Mouse (Mus musculus) midbrain, postnatal 0 days (tissue): ENCODE measurements at regions not wholly inside any gene's neighbourhood (a gene's known extent, or its start where the extent isn't known, plus 50 kb on each side); places are given as distances from the start of the nearest gene placed in this dataset.
"Not testable (repeated sequence)": the region's sequence is repeated elsewhere in the genome, so short reads cannot be mapped to it uniquely, and the experiment has no call there.

ENCODE experiments used
- ATAC-seq: fragments of 200-750 bp; cut with Nextera tagmentation; 2 replicates; pipeline ENCODE4 v1.8.0; 2017; ENCODE audit warnings: moderate number of reproducible peaks, mild to moderate bottlenecking, moderate TSS enrichment, moderate library complexity; ENCODE audit not compliant: low FRiP score
- DNase-seq: peaks from one replicate; pipeline ENCODE4 v3.0.0-alpha.2; 2015; ENCODE audit warnings: low spot score
- H3K27ac ChIP-seq: fragments of 300-500 bp; sonication (generic); 2 replicates; pipeline ENCODE4 v1.5.1; 2014; ENCODE audit warnings: low read depth, mild to moderate bottlenecking, low read length, mixed read lengths
- H3K27me3 ChIP-seq: fragments of 300-500 bp; sonication (generic); 2 replicates; pipeline ENCODE4 v1.6.1; 2014; ENCODE audit warnings: low read length, control low read depth, mixed read lengths; ENCODE audit not compliant: insufficient read depth
- H3K36me3 ChIP-seq: fragments of 300-500 bp; sonication (generic); 2 replicates; pipeline ENCODE4 v1.6.1; 2014; ENCODE audit warnings: low read length, control low read depth, mixed read lengths; ENCODE audit not compliant: insufficient read depth
- H3K4me1 ChIP-seq: fragments of 300-500 bp; sonication (generic); 2 replicates; pipeline ENCODE4 v1.6.1; 2014; ENCODE audit warnings: mild to moderate bottlenecking, control low read depth, antibody characterized with exemption, low read length, mixed read lengths; ENCODE audit not compliant: insufficient read depth
- H3K4me2 ChIP-seq: fragments of 300-500 bp; sonication (generic); 2 replicates; pipeline ENCODE4 v1.6.1; 2014; ENCODE audit warnings: low read depth, mild to moderate bottlenecking, low read length, mixed read lengths; ENCODE audit not compliant: poor library complexity, severe bottlenecking
- H3K4me3 ChIP-seq: fragments of 300-500 bp; sonication (generic); 2 replicates; pipeline ENCODE4 v1.5.1; 2014; ENCODE audit warnings: low read depth, mild to moderate bottlenecking, low read length, moderate library complexity
- H3K9ac ChIP-seq: fragments of 300-500 bp; sonication (generic); replicated peaks from 2 replicates; pipeline ENCODE4 v1.6.1; 2014; ENCODE audit warnings: mild to moderate bottlenecking, low read length, moderate library complexity, mixed read lengths; ENCODE audit not compliant: poor library complexity, severe bottlenecking
- H3K9me3 ChIP-seq: fragments of 300-500 bp; sonication (generic); 2 replicates; pipeline ENCODE4 v1.6.1; 2016; ENCODE audit warnings: low read length, control low read depth
- CTCF ChIP-seq: IDR thresholded peaks from 2 replicates; pipeline ENCODE4 v1.5.1; 2016; ENCODE audit warnings: antibody characterized with exemption, mild to moderate bottlenecking
- WGBS: fragments of 180-500 bp; shearing (Covaris S2); extraction: QIAGEN DNeasy Blood & Tissue Kit; methylation state at CpG from one replicate; pipeline ENCODE4 v1.1.7; 2014; 5-methylcytosine and 5-hydroxymethylcytosine counted together

DNA sequence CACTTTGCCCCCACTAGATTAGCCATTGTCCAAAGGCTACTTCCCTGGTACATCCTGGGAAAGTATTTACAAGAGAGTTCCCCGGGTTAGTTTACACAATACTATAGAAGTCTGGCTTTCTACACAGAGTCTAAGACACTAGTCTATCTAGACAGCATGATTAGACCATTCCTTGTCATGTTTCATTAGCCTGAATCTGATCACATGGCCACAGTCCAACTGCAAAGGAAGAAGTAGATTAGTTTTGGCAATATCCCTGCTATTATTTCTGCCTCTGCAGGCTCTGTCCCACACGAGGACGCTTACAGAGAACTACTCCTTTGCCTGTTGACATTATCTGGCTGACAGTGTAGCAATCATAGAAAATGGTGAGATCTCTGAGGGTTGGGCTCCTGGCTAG, 144.2 kb downstream of the Nuak1 start:
- DNase-seq (no peak), ATAC-seq (no peak)
- no peak overlapping the region for H3K4me2 ChIP-seq
- H3K27me3 ChIP-seq, result no peaks in the 10 kb centered on the region
- no peak for TF ChIP-seq CTCF
- no peaks in the 10 kb centered on the region for H3K4me1 ChIP-seq
- no peak overlapping the region for H3K4me3 ChIP-seq
- no peak overlapping the region for H3K9ac ChIP-seq
- WGBS, result 80% methylated on average over 3 of the region's 3 CpGs
- H3K9me3 ChIP-seq, result no peaks in the 10 kb centered on the region
- H3K36me3 ChIP-seq, result no peaks in the 10 kb centered on the region
- no peak overlapping the region for H3K27ac ChIP-seq

DNA sequence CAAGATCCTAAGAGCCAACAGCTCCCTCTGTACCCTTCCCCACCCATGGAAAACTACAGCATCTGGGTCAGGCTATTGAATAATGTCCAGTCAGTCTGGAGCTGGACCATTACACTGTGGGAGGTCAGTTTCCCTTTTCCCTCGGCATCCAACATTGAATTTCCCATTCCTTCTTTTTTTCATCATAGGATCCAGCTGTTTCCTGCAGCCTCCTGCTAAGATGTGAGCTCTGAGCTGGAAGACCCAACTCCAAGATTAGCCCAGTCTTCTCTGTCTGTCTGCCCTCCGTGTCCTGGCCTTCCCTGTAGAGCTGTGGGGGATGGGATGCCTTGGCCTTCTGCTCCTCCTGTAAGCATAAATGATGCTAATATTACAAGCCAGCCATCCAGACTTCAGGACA, 138.8 kb downstream of the Nuak1 start:
- H3K4me1 ChIP-seq, result no peaks in the 10 kb centered on the region
- H3K9ac ChIP-seq, result no peak overlapping the region
- DNase-seq (no peak), ATAC-seq (no peak)
- no peaks in the 10 kb centered on the region for H3K36me3 ChIP-seq
- H3K27me3 ChIP-seq, result no peaks in the 10 kb centered on the region
- no peaks in the 10 kb centered on the region for H3K9me3 ChIP-seq
- TF ChIP-seq CTCF, result no peak
- no peak overlapping the region for H3K27ac ChIP-seq
- H3K4me2 ChIP-seq, result no peak overlapping the region
- H3K4me3 ChIP-seq, result no peak overlapping the region
- whole genome bisulfite sequencing, result 67% methylated on average over 2 of the region's 2 CpGs

DNA sequence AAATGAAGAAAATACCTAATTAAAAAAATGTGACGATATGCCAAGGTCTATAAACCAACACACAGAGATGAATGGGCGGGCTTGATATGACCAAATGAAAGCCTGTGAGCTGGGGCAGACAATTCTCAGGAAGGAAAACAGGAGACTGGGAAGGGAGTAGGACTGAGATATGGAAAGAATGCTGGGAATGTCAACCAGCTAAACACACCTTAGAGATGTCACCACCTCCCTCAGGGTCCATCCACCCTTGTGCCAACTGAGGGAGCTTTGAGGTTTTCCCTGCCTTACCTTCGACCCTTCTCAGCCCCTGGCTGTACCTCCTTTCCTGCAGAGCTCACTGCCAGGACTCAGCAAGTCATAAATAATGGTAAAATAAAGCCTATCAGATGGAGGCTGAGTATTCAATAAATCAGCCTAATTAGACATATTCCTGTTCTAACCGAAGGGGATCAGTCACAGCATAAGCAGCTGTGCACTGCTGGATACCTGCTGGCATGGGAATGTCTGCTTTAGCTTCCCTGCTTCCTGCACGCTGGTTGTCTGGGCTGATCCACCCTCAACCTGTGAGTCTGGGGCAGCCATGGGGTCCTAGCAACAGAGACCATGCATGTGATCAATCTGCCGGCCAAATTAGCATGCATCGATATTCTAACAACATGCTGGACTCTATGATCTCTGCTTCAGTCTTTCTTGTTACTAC, 137.4 kb downstream of the Nuak1 start:
- Histone ChIP-seq H3K4me2 (no peak overlapping the region), H3K9me3 (no peaks in the 10 kb centered on the region), H3K4me3 (no peak overlapping the region), H3K4me1 (no peaks in the 10 kb centered on the region), H3K27me3 (no peaks in the 10 kb centered on the region), H3K27ac (no peak overlapping the region), H3K36me3 (no peaks in the 10 kb centered on the region), H3K9ac (no peak overlapping the region)
- DNase-seq (no peak), ATAC-seq (no peak)
- no peak for TF ChIP-seq CTCF
- 71% methylated on average over 7 of the region's 7 CpGs for WGBS

DNA sequence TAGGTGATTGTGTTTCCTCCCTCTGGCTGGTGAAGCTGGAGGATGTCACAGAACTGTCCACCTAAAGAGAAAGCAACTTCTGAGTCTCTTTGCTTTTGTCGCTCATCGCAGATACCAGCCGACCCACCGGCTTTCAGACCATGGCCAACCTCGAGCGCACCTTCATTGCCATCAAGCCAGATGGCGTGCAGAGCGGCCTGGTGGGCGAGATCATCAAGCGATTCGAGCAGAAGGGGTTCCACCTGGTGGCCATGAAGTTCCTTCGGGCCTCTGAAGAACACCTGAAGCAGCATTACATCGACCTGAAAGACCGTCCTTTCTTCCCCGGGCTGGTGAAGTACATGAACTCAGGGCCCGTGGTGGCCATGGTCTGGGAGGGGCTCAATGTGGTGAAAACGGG, 131.7 kb downstream of the Nuak1 start:
- not testable (repeated sequence) for H3K4me2 ChIP-seq, H3K36me3 ChIP-seq, DNase-seq, H3K9ac ChIP-seq, H3K4me3 ChIP-seq, H3K4me1 ChIP-seq, H3K27ac ChIP-seq, H3K9me3 ChIP-seq, ATAC-seq, H3K27me3 ChIP-seq
- 91% methylated on average over 17 of the region's 17 CpGs for WGBS

DNA sequence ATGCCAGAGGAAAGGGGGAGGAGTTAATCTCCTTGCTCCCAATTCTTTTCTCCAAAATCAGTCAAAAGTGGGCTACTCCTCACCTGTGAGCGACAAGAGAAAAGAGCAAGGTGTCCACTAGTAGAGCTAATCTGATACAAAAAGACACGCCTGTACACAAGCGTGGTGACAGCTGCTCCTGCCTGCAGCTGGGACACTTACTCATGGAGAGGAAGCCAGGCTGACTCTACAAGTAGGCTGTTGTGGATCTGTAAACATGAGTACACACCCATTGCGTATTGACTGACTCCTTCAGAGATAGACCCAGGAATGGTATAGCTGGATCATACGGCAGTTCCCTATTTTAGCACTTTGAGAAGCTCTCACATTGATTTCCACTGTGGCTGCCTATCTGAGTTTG, 129.7 kb downstream of the Nuak1 start:
- Histone ChIP-seq H3K4me2 (no peak overlapping the region), H3K9me3 (no peaks in the 10 kb centered on the region), H3K36me3 (no peaks in the 10 kb centered on the region), H3K4me3 (no peak overlapping the region), H3K4me1 (no peaks in the 10 kb centered on the region), H3K27ac (no peak overlapping the region), H3K27me3 (no peaks in the 10 kb centered on the region), H3K9ac (no peak overlapping the region)
- ATAC-seq, result no peak
- 98% methylated on average over 5 of the region's 5 CpGs for WGBS
- no peak for DNase-seq
- no peak for TF ChIP-seq CTCF

DNA sequence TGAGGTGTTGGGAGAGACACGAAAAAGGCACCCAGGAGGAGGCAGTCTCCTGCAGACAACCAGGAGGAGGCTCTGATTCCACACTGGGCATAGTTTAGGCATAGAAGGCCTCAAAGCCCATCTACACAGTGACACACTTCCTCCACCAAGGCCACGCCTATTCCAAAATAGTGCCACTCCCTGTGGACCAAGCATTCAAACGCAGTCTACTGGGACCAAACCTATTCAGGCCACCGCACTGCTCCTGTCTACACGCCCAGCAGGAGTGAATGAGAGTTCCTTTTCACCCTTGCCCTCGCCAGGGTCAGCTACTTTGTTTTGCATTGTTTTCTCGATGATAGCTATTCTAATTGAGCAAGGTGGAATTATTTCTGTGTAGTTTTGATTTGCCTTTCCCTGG, 127.7 kb downstream of the Nuak1 start:
- no peak for ATAC-seq

More for the DNA sequence above, 127.7 kb downstream of the Nuak1 start:
- no peak overlapping the region for H3K9ac ChIP-seq
- no peak overlapping the region for H3K4me2 ChIP-seq
- 49% methylated on average over 7 of the region's 7 CpGs for WGBS
- H3K36me3 ChIP-seq, result no peaks in the 10 kb centered on the region
- H3K27ac ChIP-seq, result no peak overlapping the region
- TF ChIP-seq CTCF, result no peak
- no peaks in the 10 kb centered on the region for H3K27me3 ChIP-seq
- H3K4me3 ChIP-seq, result no peak overlapping the region
- no peaks in the 10 kb centered on the region for H3K9me3 ChIP-seq
- H3K4me1 ChIP-seq, result no peaks in the 10 kb centered on the region
- no peak for DNase-seq
